Mouse (Mus musculus) testis, adult 2 months (tissue): ENCODE measurements around the gene Tspan31.

ENCODE experiments used
- CTCF ChIP-seq: fragments of 200-500 bp; IDR thresholded peaks from 2 replicates; pipeline ENCODE4 v1.5.1; 2012; ENCODE audit warnings: low read depth, mild to moderate bottlenecking, inconsistent platforms, low read length, moderate library complexity; ENCODE audit not compliant: control insufficient read depth, insufficient read depth, insufficient replicate concordance
- POLR2A ChIP-seq: fragments of 200-500 bp; IDR thresholded peaks from 2 replicates; pipeline ENCODE4 v1.6.1; 2012; ENCODE audit warnings: low read depth, mild to moderate bottlenecking, inconsistent platforms, low read length, moderate library complexity; ENCODE audit not compliant: control insufficient read depth

DNA sequence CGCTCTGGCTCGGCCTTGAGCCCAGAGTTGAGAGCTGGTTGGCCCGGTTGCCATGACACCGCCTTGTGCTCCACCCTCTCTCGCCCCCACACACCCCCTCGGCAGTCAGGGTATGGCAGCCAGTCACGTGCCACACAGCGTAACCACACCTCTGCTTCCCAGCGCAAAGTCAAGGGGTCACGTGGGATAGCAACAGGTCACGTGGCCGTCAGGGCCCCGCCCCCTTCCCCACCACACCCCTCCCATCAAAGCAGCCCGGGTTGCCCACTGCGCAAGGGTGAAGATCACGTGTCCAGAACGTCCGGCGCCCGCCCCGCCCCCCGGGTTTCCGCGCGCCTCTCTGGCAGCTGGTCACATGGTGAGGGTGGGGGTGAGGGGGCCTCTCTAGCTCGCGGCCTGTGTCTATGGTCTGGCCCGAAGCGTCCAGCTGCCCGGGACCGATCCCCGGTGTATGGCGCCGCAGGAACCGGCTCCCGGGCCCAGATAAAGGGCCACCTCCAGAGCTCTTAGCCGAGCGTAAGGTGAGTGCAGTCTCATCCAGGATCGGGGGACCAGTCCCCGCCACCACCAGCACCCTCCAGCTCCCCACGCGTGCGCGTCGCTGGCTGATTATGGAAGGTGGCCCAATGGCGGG lies 6.7 kb downstream of the Tspan31 start, which contains the start of gene Cdk4:
- TF ChIP-seq POLR2A (peak; percentile 69), CTCF (no peak)
